Mouse (Mus musculus): Measurements from ENCODE around the gene Olfr631. TPM values are rescaled to one million over a fixed set of nuclear protein-coding genes. Genes with fewer than 3 reads are reported as not detected.
"Not testable (repeated sequence)": the region's sequence is repeated elsewhere in the genome, so short reads cannot be mapped to it uniquely, and the experiment has no call there.

Olfr631 gene
- not detected for total RNA-seq (2021)
- long read RNA-seq, result 0 reads

GRCm38 (mm10) chr7:103928525-103928924 lies at the start of gene Olfr631:
TSS of gene Olfr631 (plus strand) at chr7:103928825.
- no peak for DNase-seq (ENCODE audit: low spot score in 2 of 2)

- DNase-seq (ENCODE audit: low spot score in 2 of 2), result no peak
Measured at GRCm38 (mm10) chr7:103886152-103886551, 42.5 kb upstream of the Olfr631 start, which contains the start of gene Olfr66. TSS of gene Olfr66 (minus strand) at chr7:103886252.

- no peak for DNase-seq (ENCODE audit: low spot score in 2 of 2)
Measured at GRCm38 (mm10) chr7:103894385-103894784, 34.2 kb upstream of the Olfr631 start, which contains the start of gene Olfr64. TSS of gene Olfr64 (minus strand) at chr7:103894485.

DNA sequence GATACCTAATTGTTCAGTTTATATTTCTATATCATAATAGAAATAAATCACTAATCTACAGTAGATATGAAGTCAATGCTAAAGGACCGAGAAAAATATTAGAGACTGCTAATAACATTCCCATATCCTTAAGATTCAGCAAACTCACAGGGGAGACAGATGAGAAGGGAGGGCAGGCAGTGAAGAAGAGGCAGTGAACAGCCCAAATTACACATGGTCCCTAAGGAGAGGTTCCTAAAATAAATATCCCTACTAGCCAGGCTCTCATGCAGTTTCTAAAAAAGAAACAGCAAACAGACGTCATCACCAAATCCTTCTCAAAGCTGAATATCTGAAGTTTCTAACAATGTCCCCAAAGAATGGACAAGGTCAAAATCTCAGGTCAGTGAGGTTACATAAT lies 25.4 kb upstream of the Olfr631 start, which contains the start of gene Olfr65:
Gene Olfr65, plus strand, starts transcription at position 301 of the 400 bp plus-strand sequence.
- no peak for DNase-seq (ENCODE audit: low spot score in 2 of 2)

GRCm38 (mm10) chr7:103910047-103910446 lies 18.6 kb upstream of the Olfr631 start:
- no peak for DNase-seq (ENCODE audit: low spot score in 2 of 2)

GRCm38 (mm10) chr7:103912969-103913511 lies 15.6 kb upstream of the Olfr631 start:
- no peak for DNase-seq (ENCODE audit: low spot score in 2 of 2)

DNA sequence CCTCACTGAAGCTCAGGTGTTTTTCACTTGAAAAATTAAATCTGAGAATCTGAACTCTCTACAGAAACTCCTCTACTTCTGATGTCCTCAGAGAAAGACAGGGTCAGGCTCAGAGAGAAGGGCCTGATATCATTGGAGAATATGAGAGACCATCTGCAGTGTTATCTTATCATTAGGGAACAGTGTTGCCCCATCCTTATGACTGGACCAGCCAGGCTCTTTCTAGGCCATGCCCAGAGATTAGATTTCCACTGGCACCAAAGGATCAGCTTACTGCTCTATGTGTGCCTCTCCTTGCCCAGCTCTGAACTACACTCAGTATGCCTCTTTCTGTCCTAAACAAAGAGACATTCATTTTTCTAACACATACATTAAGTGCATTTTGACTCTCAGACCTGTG lies 13.3 kb upstream of the Olfr631 start:
- no peak for DNase-seq (ENCODE audit: low spot score in 2 of 2)

- no peak for DNase-seq (ENCODE audit: low spot score in 2 of 2)
Measured at GRCm38 (mm10) chr7:103934264-103934663, 5.6 kb downstream of the Olfr631 start, which contains the start of gene Olfr632. TSS of gene Olfr632 (plus strand) at chr7:103934347.

- no peak for DNase-seq (ENCODE audit: low spot score in 2 of 2)
Measured at GRCm38 (mm10) chr7:103942730-103943129, 14.1 kb downstream of the Olfr631 start.

GRCm38 (mm10) chr7:103944137-103944536 lies 15.5 kb downstream of the Olfr631 start, which contains the start of gene Olfr633:
TSS of gene Olfr633 (plus strand) at chr7:103944437.
- DNase-seq (ENCODE audit: low spot score in 2 of 2), result no peak

- DNase-seq (ENCODE audit: low spot score in 2 of 2), result not testable (repeated sequence)
Measured at GRCm38 (mm10) chr7:103966873-103967272, 38.2 kb downstream of the Olfr631 start.

- DNase-seq (ENCODE audit: low spot score in 2 of 2), result no peak
Measured at GRCm38 (mm10) chr7:103970852-103971251, 42.2 kb downstream of the Olfr631 start, which contains the start of gene Olfr635. TSS of gene Olfr635 (plus strand) at chr7:103971152.

DNA sequence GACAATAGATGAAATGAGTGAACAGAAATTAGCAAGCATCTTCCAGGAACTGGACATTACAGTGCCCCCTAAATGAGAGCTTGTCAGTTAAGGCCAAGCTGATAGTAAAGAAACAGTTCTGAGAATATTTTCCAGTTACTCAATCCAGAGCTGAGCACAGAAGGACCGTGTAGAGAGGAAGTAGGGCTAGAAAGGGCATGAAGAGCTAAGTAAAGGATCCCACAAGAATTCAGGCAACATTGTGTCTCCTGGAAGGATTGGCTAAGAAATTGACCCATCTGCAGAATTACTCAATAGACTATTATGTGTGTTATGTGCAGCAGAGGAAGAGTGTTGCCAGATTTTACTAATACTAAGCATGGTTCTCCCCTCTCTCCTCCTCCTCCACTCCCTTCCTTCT lies 43.2 kb downstream of the Olfr631 start:
- DNase-seq (ENCODE audit: low spot score in 2 of 2), result no peak

Other genes with a start within 250 kb of the Olfr631 start
- not detected for gene Olfr625-ps1, start 246.1 kb upstream of the Olfr631 start, total RNA-seq (2021)
- gene Olfr243, start 214.2 kb upstream of the Olfr631 start, total RNA-seq (2021), result not detected
- not detected for gene Olfr628, start 198.5 kb upstream of the Olfr631 start, total RNA-seq (2021)
- gene Olfr629, start 183.9 kb upstream of the Olfr631 start, total RNA-seq (2021), result not detected
- gene Olfr630, start 171.5 kb upstream of the Olfr631 start, total RNA-seq (2021), result not detected
- gene Olfr69, start 157.2 kb upstream of the Olfr631 start, total RNA-seq (2021), result not detected
- not detected for gene Olfr68, start 149.1 kb upstream of the Olfr631 start, total RNA-seq (2021)
- not detected for gene Olfr67, start 137.0 kb upstream of the Olfr631 start, total RNA-seq (2021)
- 10 to 100 TPM; 26.0 to 31.8 TPM for gene Hbb-bt, start 114.8 kb upstream of the Olfr631 start, total RNA-seq (2021)
- gene Hbb-bs, start 100.7 kb upstream of the Olfr631 start, total RNA-seq (2021), result 100 to 1,000 TPM; 267 to 283 TPM
- not detected for gene Hbb-bh2, start 88.3 kb upstream of the Olfr631 start, total RNA-seq (2021)
- not detected for gene Hbb-bh1, start 85.7 kb upstream of the Olfr631 start, total RNA-seq (2021)
- gene Hbb-y, start 75.6 kb upstream of the Olfr631 start, total RNA-seq (2021), result not detected
- not detected for gene Olfr66, start 42.6 kb upstream of the Olfr631 start, total RNA-seq (2021)
- not detected for gene Olfr64, start 34.3 kb upstream of the Olfr631 start, total RNA-seq (2021)
- not detected for gene Olfr65, start 25.3 kb upstream of the Olfr631 start, total RNA-seq (2021)
- not detected for gene Olfr632, start 5.5 kb downstream of the Olfr631 start, total RNA-seq (2021)
- not detected for gene Olfr633, start 15.6 kb downstream of the Olfr631 start, total RNA-seq (2021)
- under 1 TPM in 1 of 2 experiments, not detected in 1; 0.05 TPM for gene Olfr635, start 42.3 kb downstream of the Olfr631 start, total RNA-seq (2021)
- gene Olfr638, start 69.9 kb downstream of the Olfr631 start, total RNA-seq (2021), result not detected
- under 1 TPM in 1 of 2 experiments, not detected in 1; 0.05 TPM for gene Olfr639, start 88.5 kb downstream of the Olfr631 start, total RNA-seq (2021)
- gene Olfr640, start 96.7 kb downstream of the Olfr631 start, total RNA-seq (2021), result not detected
- not detected for gene Olfr641, start 106.6 kb downstream of the Olfr631 start, total RNA-seq (2021)
- gene Olfr642, start 123.8 kb downstream of the Olfr631 start, total RNA-seq (2021), result not detected
- not detected for gene 4930516K23Rik, start 132.6 kb downstream of the Olfr631 start, total RNA-seq (2021)
- gene Olfr644, start 143.0 kb downstream of the Olfr631 start, total RNA-seq (2021), result not detected
- not detected for gene Olfr645, start 156.6 kb downstream of the Olfr631 start, total RNA-seq (2021)
- gene Olfr646, start 176.0 kb downstream of the Olfr631 start, total RNA-seq (2021), result not detected
- gene Ubqln5, start 201.0 kb downstream of the Olfr631 start, total RNA-seq (2021), result not detected
- not detected for gene Olfr643, start 208.6 kb downstream of the Olfr631 start, total RNA-seq (2021)
- not detected for gene Ubqln3, start 214.5 kb downstream of the Olfr631 start, total RNA-seq (2021)
- not detected for gene Ubqlnl, start 221.7 kb downstream of the Olfr631 start, total RNA-seq (2021)
- not detected for gene Olfm5, start 236.0 kb downstream of the Olfr631 start, total RNA-seq (2021)